Mouse (Mus musculus) CH12.LX (cell line): Measurements from ENCODE around the gene B3galt4.

ENCODE experiments used
- BHLHE40 ChIP-seq: IDR thresholded peaks from 2 replicates; pipeline ENCODE4 v1.6.1; 2011; ENCODE audit warnings: mild to moderate bottlenecking, low read depth, low read length, improper control_type of control experiment
- CHD2 ChIP-seq: IDR thresholded peaks from 2 replicates; pipeline ENCODE4 v1.6.1; 2011; ENCODE audit warnings: low read length, improper control_type of control experiment
- CTCF ChIP-seq, 2 experiments: IDR thresholded peaks in 1 of 2; conservative IDR thresholded peaks in 1 of 2; 2 replicates each; pipeline ENCODE4 v1.5.1; 2011 to 2012; ENCODE audit warnings: low read depth in 2 of 2, low read length in 2 of 2, improper control_type of control experiment in 1 of 2, inconsistent platforms in 1 of 2, mild to moderate bottlenecking in 1 of 2, moderate library complexity in 1 of 2
- E2F4 ChIP-seq: IDR thresholded peaks from 2 replicates; pipeline ENCODE4 v1.6.1; 2011; ENCODE audit warnings: low read depth, low read length, improper control_type of control experiment; ENCODE audit not compliant: insufficient replicate concordance
- EP300 ChIP-seq: IDR thresholded peaks from 2 replicates; pipeline ENCODE4 v1.6.1; 2011; ENCODE audit warnings: low read length, improper control_type of control experiment
- HCFC1 ChIP-seq: IDR thresholded peaks from 2 replicates; pipeline ENCODE4 v1.6.1; 2012; ENCODE audit warnings: low read depth, mild to moderate bottlenecking, inconsistent platforms, low read length, improper control_type of control experiment
- POLR2A ChIP-seq: IDR thresholded peaks from 2 replicates; pipeline ENCODE4 v1.6.1; 2011; ENCODE audit warnings: low read depth, mild to moderate bottlenecking, improper control_type of control experiment, low read length
- SMC3 ChIP-seq: IDR thresholded peaks from 2 replicates; pipeline ENCODE4 v1.6.1; 2011; ENCODE audit warnings: low read depth, low read length, improper control_type of control experiment
- USF2 ChIP-seq: conservative IDR thresholded peaks from 2 replicates; pipeline ENCODE4 v1.6.1; 2011; ENCODE audit warnings: low read depth, low read length, improper control_type of control experiment

DNA sequence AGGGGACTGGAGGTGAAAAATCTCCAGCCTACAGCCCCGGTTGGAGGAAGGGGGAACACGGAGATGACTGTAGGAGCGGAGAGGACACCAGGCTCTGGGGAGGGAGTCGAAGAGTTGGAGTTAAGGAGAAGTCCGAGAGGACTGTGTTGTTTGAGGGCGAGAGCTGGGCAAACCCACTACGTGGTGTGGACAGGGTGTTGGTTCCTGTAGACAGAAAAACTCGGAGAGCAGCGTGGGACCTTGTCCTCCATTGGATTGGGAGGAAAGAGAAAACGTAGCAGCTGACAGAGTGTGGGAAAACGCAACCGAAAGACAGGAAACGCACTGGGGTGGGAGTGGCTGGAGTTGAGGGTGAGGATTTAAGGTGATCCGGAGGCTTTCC is 41.4 kb downstream of the B3galt4 start:
- TF ChIP-seq POLR2A (no peak), CTCF (conservative IDR thresholded peaks at IDR 0.05 in 1 of 2, IDR thresholded peaks at IDR 0.05 in 1 of 2; ENCODE audit: low read depth in 2 of 2, low read length in 2 of 2) (no peak), E2F4 (no peak), BHLHE40 (no peak), HCFC1 (no peak), SMC3 (no peak), CHD2 (no peak), USF2 (no peak), EP300 (no peak)
